ENCODE assay signal across 8 mouse cellular contexts in the genomic region with DNA sequence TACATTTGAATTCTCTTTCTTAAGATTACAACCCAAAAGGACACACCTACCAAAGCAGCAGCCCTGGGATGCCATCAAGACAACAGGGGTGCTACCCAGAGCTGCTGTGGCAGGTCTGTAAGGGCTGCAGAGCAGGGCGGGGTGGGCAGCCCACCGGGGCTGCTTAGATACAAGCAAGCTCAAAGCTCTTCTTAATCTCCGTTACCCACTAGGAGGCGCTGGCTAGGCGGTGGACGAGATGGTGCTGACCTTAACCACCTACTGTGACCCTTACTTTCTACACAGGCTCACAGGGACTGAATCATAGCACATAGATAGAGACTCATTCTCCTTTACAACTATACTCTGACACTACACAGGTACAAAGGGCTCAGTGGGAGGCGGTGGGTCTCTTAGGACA.
DNase-seq lines count a peak whose midpoint lies in the region; ATAC-seq and TF ChIP-seq lines count a peak whose summit lies in the region.

No protein-coding gene starts in this region.

- ATAC-seq in liver, embryonic 15.5 days (ENCODE audit: insufficient read depth) = 0 out of 2 replicates have a peak, but pooled peaks have one; percentile 25

- peak in 1 of 2 experiments; percentile 71; a peak in 2 of 4 replicates for TF ChIP-seq CTCF in CH12.LX (conservative IDR thresholded peaks at IDR 0.05 in 1 of 2, IDR thresholded peaks at IDR 0.05 in 1 of 2; ENCODE audit: low read depth in 2 of 2, low read length in 2 of 2)
- peak; percentile 54; the same call in 1 of the 2 replicates for TF ChIP-seq CTCF in embryonic fibroblast, embryonic 13.5 days (IDR thresholded peaks at IDR 0.05; ENCODE audit: borderline replicate concordance, insufficient read depth, low read length)

- WGBS in liver, embryonic 15.5 days (ENCODE audit: insufficient replicate concordance) = 21% methylated on average over 7 of the region's 7 CpGs

- in situ Hi-C loops in CH12.LX (cut with MboI; ENCODE audit: low pct_ligation_motif_present, low pct_unique_long_range_greater_than_20kb, low sequenced_read_pairs) = no loop called here

- no peaks in the 10 kb centered on the region for H3K27me3 ChIP-seq in CH12.LX (replicated peaks)
- no peaks in the 10 kb centered on the region for H3K27me3 ChIP-seq in liver, embryonic 15.5 days

- H3K9ac ChIP-seq in CH12.LX (ENCODE audit: insufficient read depth, low read depth) = no peak overlapping the region
- H3K9ac ChIP-seq in liver, embryonic 15.5 days = no peak overlapping the region

- no peaks in the 10 kb centered on the region for H3K79me2 ChIP-seq in CH12.LX (replicated peaks; ENCODE audit: control insufficient read depth, extremely low read depth, insufficient read depth, poor library complexity, severe bottlenecking)

- peaks cover 2 to 49% of the 10 kb centered on the region in 2 experiments for H3K36me3 ChIP-seq in CH12.LX (replicated peaks in 1 of 2; ENCODE audit: control insufficient read depth in 1 of 2, insufficient read depth in 1 of 2, low read length in 1 of 2)
- peaks cover 16% of the 10 kb centered on the region for H3K36me3 ChIP-seq in liver, embryonic 15.5 days (replicated peaks)

- no peaks in the 10 kb centered on the region for H3K9me3 ChIP-seq in CH12.LX (replicated peaks; ENCODE audit: low read length)
- H3K9me3 ChIP-seq in liver, embryonic 15.5 days (replicated peaks) = no peaks in the 10 kb centered on the region

- DNase-seq in layer of hippocampus, adult 11-12 months (ENCODE audit: low spot score) = peak; percentile 37
- DNase-seq in layer of hippocampus, adult 9-11 months = no peak
- DNase-seq in CH12.LX (ENCODE audit: extremely low read depth) = peak; percentile 57
- peak; percentile 71 for DNase-seq in adrenal gland, postnatal 10 days
- peak; percentile 58 to 74 for DNase-seq in spleen, postnatal 4 days (ENCODE audit: low spot score in 2 of 2)
- no peak for DNase-seq in right cerebral cortex, postnatal 25 days

- H3K4me1 ChIP-seq in CH12.LX (ENCODE audit: control insufficient read depth in 1 of 2, insufficient read depth in 2 of 2) = peaks cover 8 to 9% of the 10 kb centered on the region in 2 experiments
- no peaks in the 10 kb centered on the region for H3K4me1 ChIP-seq in embryonic fibroblast, embryonic 13.5 days (ENCODE audit: control insufficient read depth, insufficient read depth, low read length)
- no peaks in the 10 kb centered on the region for H3K4me1 ChIP-seq in liver, embryonic 15.5 days (replicated peaks)

- TF ChIP-seq EP300 in CH12.LX (IDR thresholded peaks at IDR 0.05; ENCODE audit: low read length) = no peak

- TF ChIP-seq RAD21 in CH12.LX (IDR thresholded peaks at IDR 0.05; ENCODE audit: low read depth, low read length) = peak; percentile 49

- H3K4me3 ChIP-seq in CH12.LX (replicated peaks in 1 of 3; ENCODE audit: low read depth in 2 of 3, low read length in 2 of 3, poor library complexity in 1 of 3) = no peak overlapping the region
- H3K4me3 ChIP-seq in embryonic fibroblast, embryonic 13.5 days (ENCODE audit: insufficient read depth, low read length) = no peak overlapping the region
- no peak overlapping the region for H3K4me3 ChIP-seq in liver, embryonic 15.5 days (replicated peaks)

- no peak overlapping the region for H3K27ac ChIP-seq in CH12.LX (ENCODE audit: insufficient read depth, low read depth)
- no peak overlapping the region for H3K27ac ChIP-seq in embryonic fibroblast, embryonic 13.5 days (ENCODE audit: insufficient read depth, low read length)
- no peak overlapping the region for H3K27ac ChIP-seq in liver, embryonic 15.5 days (replicated peaks)

- TF ChIP-seq POLR2A in CH12.LX (IDR thresholded peaks at IDR 0.05; ENCODE audit: low read depth, low read length) = no peak
- no peak for TF ChIP-seq POLR2A in embryonic fibroblast, embryonic 13.5 days (IDR thresholded peaks at IDR 0.05; ENCODE audit: low read depth, low read length)

- no peak overlapping the region for H3K4me2 ChIP-seq in CH12.LX (ENCODE audit: insufficient read depth, low read depth, poor library complexity, severe bottlenecking)
- H3K4me2 ChIP-seq in liver, embryonic 15.5 days = no peak overlapping the region

- dilution Hi-C loops in CH12.LX (cut with MboI; ENCODE audit: extremely low pct_ligation_motif_present, extremely low pct_unique_long_range_greater_than_20kb, low sequenced_read_pairs) = no loop called here

TF ChIP-seq in CH12.LX, 34 proteins besides CTCF, POLR2A, EP300 and RAD21:
- TF ChIP-seq TBP (conservative IDR thresholded peaks at IDR 0.05; ENCODE audit: low read depth, low read length) = no peak
- TF ChIP-seq MAFK (IDR thresholded peaks at IDR 0.05; ENCODE audit: insufficient replicate concordance, low read length) = no peak
- peak; percentile 52 for TF ChIP-seq SMC3 (IDR thresholded peaks at IDR 0.05; ENCODE audit: low read depth, low read length)

Comparison
In these comparisons a context has a peak if more than half of its experiments do, and no peak if none do; other contexts are left out.
1. DNase-seq: peak in layer of hippocampus, adult 11-12 months (single experiment), CH12.LX (single experiment), adrenal gland, postnatal 10 days (single experiment) and spleen, postnatal 4 days (2 of 2); none in layer of hippocampus, adult 9-11 months (single experiment) and right cerebral cortex, postnatal 25 days (single experiment).